Mouse (Mus musculus) gastrocnemius, adult 8-10 months (tissue): Measurements from ENCODE around the gene Cfap206. TPM values are rescaled to one million over a fixed set of nuclear protein-coding genes. Genes with fewer than 3 reads are reported as not detected.

ENCODE experiments used
- DNase-seq, 2 experiments: peaks; one replicate each; pipeline ENCODE4 v3.0.0; 2022; ENCODE audit warnings: low spot score in 2 of 2
- total RNA-seq, 4 experiments: library from RNA; stranded (reverse); gene quantifications; 2 replicates each; pipeline ENCODE4 v1.2.4; 2022

Gene Cfap206
- total RNA-seq, 4 experiments from 2014 or later, result not detected

- DNase-seq, result no peak
These were observed 56.3 kb downstream of the Cfap206 start for GRCm38 (mm10) chr4:34673721-34674120.

GRCm38 (mm10) chr4:34667923-34668322 is 62.1 kb downstream of the Cfap206 start:
- DNase-seq, result no peak

- no peak for DNase-seq
These were observed 68.1 kb downstream of the Cfap206 start for GRCm38 (mm10) chr4:34661927-34662326.

GRCm38 (mm10) chr4:34661514-34661913 is 68.5 kb downstream of the Cfap206 start:
- DNase-seq, result no peak

GRCm38 (mm10) chr4:34659012-34659411 is 71.0 kb downstream of the Cfap206 start:
- DNase-seq, result no peak

- no peak for DNase-seq
These were observed 73.9 kb downstream of the Cfap206 start for GRCm38 (mm10) chr4:34656101-34656500.

- no peak for DNase-seq
These were observed 76.8 kb downstream of the Cfap206 start for GRCm38 (mm10) chr4:34653179-34653578.

- no peak for DNase-seq
These were observed 85.2 kb downstream of the Cfap206 start for GRCm38 (mm10) chr4:34644779-34645178.

GRCm38 (mm10) chr4:34640731-34641130 is 89.3 kb downstream of the Cfap206 start:
- no peak for DNase-seq

- DNase-seq, result no peak
These were observed 90.2 kb downstream of the Cfap206 start for GRCm38 (mm10) chr4:34639745-34640364.

Other genes with a start within 250 kb of the Cfap206 start
- gene Akirin2, start 179.3 kb downstream of the Cfap206 start, total RNA-seq, result 10 to 100 TPM; 40.6 to 50.8 (median 44.0) TPM
- gene Orc3, start 115.3 kb downstream of the Cfap206 start, total RNA-seq, result 10 to 100 TPM; 38.1 to 45.3 (median 38.7) TPM
- 10 to 100 TPM; 15.2 to 19.2 (median 18.0) TPM for gene Rars2, start 115.2 kb downstream of the Cfap206 start, total RNA-seq
- gene Slc35a1, start 42.8 kb downstream of the Cfap206 start, total RNA-seq, result 10 to 100 TPM; 11.5 to 14.0 (median 13.7) TPM
- gene Gm136, start 26.1 kb upstream of the Cfap206 start, total RNA-seq, result not detected
- 10 to 100 TPM; 25.1 to 31.3 (median 28.3) TPM for gene Smim8, start 48.2 kb upstream of the Cfap206 start, total RNA-seq
- gene Zfp292, start 152.8 kb upstream of the Cfap206 start, total RNA-seq, result 1 to 10 TPM; 8.3 to 9.6 (median 9.4) TPM
- gene Cga, start 163.6 kb upstream of the Cfap206 start, total RNA-seq, result not detected